Mouse (Mus musculus): ENCODE data around the gene Ppp1r16b. TPM values are rescaled to one million over a fixed set of nuclear protein-coding genes. Genes with fewer than 3 reads are reported as not detected.
A peak's percentile ranks its signal among the peaks of the same experiment; 100 is the strongest.

The Ppp1r16b gene
- total RNA-seq, 2 experiments from 2014 or later: 3.1 to 4.1 TPM

DNA sequence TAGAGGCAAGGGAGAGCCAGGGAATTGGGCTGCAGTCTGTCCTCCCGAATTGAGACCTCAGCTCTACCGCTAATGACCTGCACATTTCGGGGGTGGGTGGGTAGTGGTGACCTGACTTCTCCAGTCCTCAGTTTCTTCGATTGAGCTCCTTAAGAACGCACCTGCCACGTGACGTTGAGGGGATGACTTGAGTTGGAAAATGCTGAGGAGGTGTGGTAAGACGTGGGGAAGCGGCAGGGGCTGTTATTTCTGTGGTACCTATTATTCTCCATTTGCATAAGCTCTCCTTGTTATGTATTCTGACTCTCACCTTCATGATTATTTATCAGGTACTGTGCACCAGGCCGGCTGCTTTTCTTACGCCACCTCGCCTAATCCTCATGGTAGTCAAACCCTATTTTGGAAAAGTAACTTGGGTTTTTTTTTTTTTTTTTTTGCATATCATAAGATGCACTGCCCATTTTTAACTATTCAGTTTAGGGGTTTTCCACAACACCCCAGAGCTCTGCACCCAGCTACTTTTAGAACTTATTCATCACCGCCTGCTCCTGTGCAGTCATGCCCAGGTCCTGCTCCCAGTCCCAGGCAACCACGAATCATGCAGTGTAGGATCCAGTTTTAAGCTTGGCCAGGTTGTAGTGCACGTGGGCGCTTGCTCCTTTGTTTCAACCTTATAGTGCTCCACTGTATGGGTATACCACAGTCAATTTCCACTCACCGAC is 35.5 kb downstream of the Ppp1r16b start:
- H3K27ac ChIP-seq: 0 out of 2 replicates have a peak overlapping the region, but pooled peaks have one; percentile 72
- intact Hi-C loops (cut with DNase I): no loop called here
- TF ChIP-seq CTCF (IDR thresholded peaks at IDR 0.05): no peak
- no peak for DNase-seq
- H3K4me3 ChIP-seq: no peak overlapping the region

DNA sequence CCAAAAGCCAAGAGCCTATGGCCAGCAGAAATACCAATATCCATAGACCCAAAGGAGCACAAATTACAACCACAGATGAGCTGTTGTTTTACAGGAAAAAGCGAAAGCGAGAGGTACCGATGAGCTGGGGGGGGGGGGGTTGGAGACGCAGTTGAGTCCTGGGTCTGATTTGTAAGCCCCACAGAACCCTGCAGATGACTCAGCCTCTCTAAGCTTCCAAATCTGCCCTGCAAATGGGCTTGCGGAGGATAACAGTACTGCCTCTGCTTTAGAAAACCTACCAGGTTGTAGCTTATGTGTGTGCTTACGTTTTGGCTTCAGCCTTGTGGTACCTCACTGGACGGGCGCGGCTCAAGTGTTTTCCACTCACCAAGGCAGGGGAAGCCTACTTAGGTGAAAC is 36.3 kb downstream of the Ppp1r16b start:
- DNase-seq: no peak
- intact Hi-C loops (cut with DNase I): no loop called here
- peak overlapping the region; percentile 72 for H3K27ac ChIP-seq
- no peak for TF ChIP-seq CTCF (IDR thresholded peaks at IDR 0.05)
- no peak overlapping the region for H3K4me3 ChIP-seq

DNA sequence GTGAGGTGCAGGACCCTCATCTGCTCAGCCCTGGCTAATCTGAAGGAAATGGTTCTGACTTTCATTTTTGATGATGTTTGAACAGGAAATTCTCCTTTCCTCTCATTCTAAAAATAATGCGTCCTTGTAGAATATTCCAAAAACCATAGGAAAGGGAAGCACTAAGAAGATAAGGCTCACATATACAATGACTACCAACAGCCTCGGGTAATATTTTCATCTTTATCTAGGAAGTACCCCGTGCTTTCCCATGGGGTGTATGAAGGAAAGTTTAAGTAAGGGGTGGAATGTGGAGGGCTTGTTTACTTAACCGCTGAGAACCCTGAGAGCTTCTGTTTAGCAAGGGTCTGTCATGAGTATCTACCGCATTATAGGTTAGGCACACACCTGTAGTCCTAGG is 37.0 kb downstream of the Ppp1r16b start:
- no peak for DNase-seq
- TF ChIP-seq CTCF (IDR thresholded peaks at IDR 0.05): no peak
- peak overlapping the region; percentile 72 for H3K27ac ChIP-seq
- H3K4me3 ChIP-seq: peak overlapping the region; percentile 15; the same call in 1 of the 2 replicates
- intact Hi-C loops (cut with DNase I): no loop called here

GRCm38 (mm10) chr2:158704720-158705119 is 39.5 kb downstream of the Ppp1r16b start:
- intact Hi-C loops (cut with DNase I): no loop called here
- no peak for DNase-seq

GRCm38 (mm10) chr2:158705529-158705928 is 40.3 kb downstream of the Ppp1r16b start:
- intact Hi-C loops (cut with DNase I): no loop called here
- TF ChIP-seq CTCF (IDR thresholded peaks at IDR 0.05): no peak
- H3K27ac ChIP-seq: no peak overlapping the region
- no peak overlapping the region for H3K4me3 ChIP-seq
- DNase-seq: no peak

More at GRCm38 (mm10) chr2:158704720-158705119, 39.5 kb downstream of the Ppp1r16b start:
- TF ChIP-seq CTCF (IDR thresholded peaks at IDR 0.05): no peak
- no peak overlapping the region for H3K4me3 ChIP-seq
- no peak overlapping the region for H3K27ac ChIP-seq

DNA sequence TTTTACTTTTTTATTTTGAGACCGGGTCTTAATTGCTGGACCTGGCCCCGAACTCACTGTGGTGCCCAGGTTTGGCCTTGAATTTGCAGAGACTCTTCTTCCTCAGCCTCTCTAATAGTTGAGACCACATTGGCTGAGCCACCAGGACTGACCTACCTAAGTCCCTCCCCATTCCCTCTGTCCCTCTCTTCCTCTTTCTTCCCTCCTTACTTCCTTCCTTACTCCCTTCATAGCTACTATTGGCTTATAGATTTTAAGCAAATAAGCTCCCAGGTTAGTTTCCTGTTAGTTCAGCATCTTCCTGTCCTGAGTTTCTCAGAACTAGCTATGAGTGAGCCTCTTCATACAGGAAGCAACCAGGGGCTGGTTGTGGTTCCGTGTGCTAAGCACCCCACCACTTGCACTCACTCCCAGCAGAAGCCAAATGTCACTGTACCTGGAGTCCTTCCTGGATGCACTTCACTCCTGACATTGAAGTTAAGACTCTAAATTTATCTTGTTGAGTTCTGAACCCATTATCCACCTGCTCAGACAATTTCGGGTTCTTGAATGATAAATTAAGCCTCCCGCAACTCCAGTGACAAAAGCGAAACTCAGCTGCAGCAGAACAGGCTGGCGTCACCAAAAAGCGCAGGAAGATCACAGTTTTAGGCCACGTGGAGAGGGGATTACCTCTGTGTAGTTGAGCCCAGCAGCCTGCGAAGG is 41.7 kb downstream of the Ppp1r16b start:
- no peak overlapping the region for H3K4me3 ChIP-seq
- intact Hi-C loops (cut with DNase I): no loop called here
- TF ChIP-seq CTCF (IDR thresholded peaks at IDR 0.05): no peak
- H3K27ac ChIP-seq: no peak overlapping the region
- DNase-seq: no peak

DNA sequence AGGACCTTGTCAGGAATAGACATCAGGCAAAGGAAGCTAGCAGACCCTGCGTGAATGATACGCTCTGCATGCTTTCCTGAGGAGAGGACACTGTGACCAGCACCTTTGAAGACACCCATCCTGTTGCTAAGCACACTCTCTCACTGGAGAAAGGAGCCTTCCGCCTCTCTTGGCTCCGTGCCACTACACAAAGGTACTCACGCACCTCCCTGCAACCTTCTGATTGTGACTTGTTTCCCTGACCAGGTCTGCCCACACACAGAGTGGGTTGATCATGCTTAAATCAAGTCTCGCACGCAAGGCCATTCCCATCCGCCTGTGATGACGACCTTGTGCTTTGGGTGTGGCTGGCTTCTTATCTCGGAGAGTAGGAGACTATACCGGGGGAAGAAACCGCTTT is 42.9 kb downstream of the Ppp1r16b start:
- TF ChIP-seq CTCF (IDR thresholded peaks at IDR 0.05): no peak
- intact Hi-C loops (cut with DNase I): no loop called here
- no peak for DNase-seq
- H3K4me3 ChIP-seq: no peak overlapping the region
- H3K27ac ChIP-seq: no peak overlapping the region

DNA sequence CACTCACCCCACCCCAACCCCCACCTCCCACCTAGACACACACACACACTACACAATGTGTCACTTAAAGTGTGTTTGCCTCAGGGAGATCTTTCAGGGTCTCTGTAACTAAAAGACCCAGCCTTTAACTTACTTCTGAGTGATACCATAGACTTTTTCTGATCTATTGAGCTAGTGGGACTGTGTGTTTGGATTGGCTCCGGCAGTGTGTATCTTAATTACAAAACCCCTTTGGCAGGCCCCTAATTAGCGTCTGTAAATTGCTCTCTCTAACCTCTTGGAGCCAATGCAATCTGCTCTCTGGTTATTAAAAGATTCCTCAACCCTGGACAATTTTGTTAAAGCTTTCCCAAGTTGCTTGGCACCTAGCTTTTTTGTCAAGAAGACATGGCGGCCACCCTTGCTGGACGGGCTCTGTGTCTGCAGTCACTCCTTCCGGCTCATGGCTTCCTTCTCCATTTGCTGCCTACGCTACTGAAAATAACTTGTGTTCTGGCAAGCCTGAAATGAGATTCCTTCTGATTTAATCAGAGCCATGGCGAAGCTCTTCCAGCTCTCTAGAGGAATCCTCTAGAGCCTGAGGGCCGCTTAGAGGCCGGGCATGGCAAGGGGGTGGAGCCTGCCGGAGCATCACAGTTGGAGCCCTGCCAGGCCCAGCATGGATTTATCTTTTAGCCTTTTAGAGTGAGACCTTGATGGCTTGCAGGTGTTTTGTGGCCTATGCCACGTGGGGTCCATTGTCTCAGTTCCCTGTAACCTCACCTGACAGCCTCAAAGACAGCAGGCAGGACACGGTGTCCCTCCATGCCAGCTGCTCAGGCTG is 46.9 kb downstream of the Ppp1r16b start:
- TF ChIP-seq CTCF (IDR thresholded peaks at IDR 0.05): no peak
- intact Hi-C loops (cut with DNase I): no loop called here
- no peak for DNase-seq
- Histone ChIP-seq H3K4me3 (no peak overlapping the region), H3K27ac (no peak overlapping the region)

- intact Hi-C loops (cut with DNase I): no loop called here
- H3K27ac ChIP-seq: no peak overlapping the region
- H3K4me3 ChIP-seq: no peak overlapping the region
- no peak for TF ChIP-seq CTCF (IDR thresholded peaks at IDR 0.05)
- no peak for DNase-seq
Measured at GRCm38 (mm10) chr2:158714826-158715225, 49.6 kb downstream of the Ppp1r16b start.

- Histone ChIP-seq H3K4me3 (no peak overlapping the region), H3K27ac (no peak overlapping the region)
- no peak for DNase-seq
- TF ChIP-seq CTCF (IDR thresholded peaks at IDR 0.05): no peak
- intact Hi-C loops (cut with DNase I): no loop called here
Measured at GRCm38 (mm10) chr2:158716066-158716465, 50.9 kb downstream of the Ppp1r16b start.

GRCm38 (mm10) chr2:158717551-158718418 is 52.6 kb downstream of the Ppp1r16b start:
- no peak for DNase-seq
- intact Hi-C loops (cut with DNase I): no loop called here
- no peak overlapping the region for H3K4me3 ChIP-seq
- TF ChIP-seq CTCF (IDR thresholded peaks at IDR 0.05): no peak
- no peak overlapping the region for H3K27ac ChIP-seq
